ENCODE assay signal across 31 mouse cellular contexts in the genomic region with DNA sequence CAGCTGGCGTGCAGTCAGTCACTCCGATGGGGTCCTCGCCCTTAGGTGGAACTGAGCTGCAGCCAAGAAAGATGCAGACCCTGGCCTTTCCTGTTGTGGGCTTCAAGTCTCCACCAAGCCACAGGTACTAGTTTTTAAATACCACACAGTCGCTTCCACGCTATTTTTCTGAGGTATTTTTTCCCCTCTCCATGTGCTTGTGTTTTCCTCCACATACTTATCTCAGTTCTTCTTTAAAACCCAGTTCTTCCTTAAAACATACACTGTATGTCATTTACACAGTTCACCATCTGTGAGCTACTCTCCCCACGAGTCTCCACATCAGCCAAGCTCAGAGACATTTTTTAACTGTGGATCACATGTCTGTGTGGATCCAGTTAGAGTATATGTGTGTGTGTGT.
"Had no signal": no experiment of that assay in that cellular context is flagged by ENCODE, and none has a peak within 500 bp of the region (broad histone marks: within the 10 kb centered on the region; RNA-seq: fewer than 3 reads in every experiment).

No protein-coding gene starts in this region.

- H3K27ac ChIP-seq: left cerebral cortex, adult 2 months; limb, embryonic 10.5 days; limb, embryonic 12.5 days; limb, embryonic 13.5 days; limb, embryonic 15.5 days; liver, embryonic 12.5 days; liver, embryonic 13.5 days; liver, embryonic 14.5 days; liver, embryonic 15.5 days; lung, embryonic 15.5 days; macrophage; midbrain, embryonic 10.5 days; midbrain, embryonic 12.5 days; midbrain, embryonic 13.5 days; midbrain, embryonic 15.5 days; neural tube, embryonic 12.5 days had no signal

- ATAC-seq: liver, embryonic 12.5 days; liver, postnatal 0 days; lung, postnatal 0 days; midbrain, embryonic 13.5 days; midbrain, embryonic 15.5 days had no signal

- H3K9ac ChIP-seq: limb, embryonic 12.5 days; limb, embryonic 13.5 days; limb, embryonic 15.5 days; liver, embryonic 12.5 days; liver, embryonic 13.5 days; liver, embryonic 14.5 days; liver, embryonic 15.5 days; liver, postnatal 0 days; lung, embryonic 14.5 days; lung, embryonic 15.5 days; midbrain, embryonic 12.5 days; midbrain, embryonic 13.5 days; midbrain, embryonic 15.5 days; neural tube, embryonic 12.5 days had no signal

- H3K4me2 ChIP-seq: limb, embryonic 12.5 days; limb, embryonic 13.5 days; limb, embryonic 15.5 days; liver, embryonic 11.5 days; liver, embryonic 12.5 days; liver, embryonic 13.5 days; liver, embryonic 15.5 days; lung, embryonic 14.5 days; lung, embryonic 15.5 days; midbrain, embryonic 12.5 days; midbrain, embryonic 13.5 days; midbrain, embryonic 15.5 days; neural tube, embryonic 12.5 days had no signal

- H3K27me3 ChIP-seq: limb, embryonic 12.5 days; limb, embryonic 13.5 days; limb, embryonic 15.5 days; liver, embryonic 12.5 days; liver, embryonic 15.5 days; lung, embryonic 15.5 days; midbrain, embryonic 12.5 days; midbrain, embryonic 13.5 days; midbrain, embryonic 15.5 days; neural tube, embryonic 12.5 days had no signal

- H3K4me3 ChIP-seq: left cerebral cortex, adult 2 months; limb, embryonic 10.5 days; limb, embryonic 12.5 days; limb, embryonic 13.5 days; limb, embryonic 15.5 days; liver, embryonic 12.5 days; liver, embryonic 13.5 days; liver, embryonic 15.5 days; lung, embryonic 15.5 days; megakaryocyte, embryonic 14.5 days; midbrain, embryonic 10.5 days; midbrain, embryonic 12.5 days; midbrain, embryonic 13.5 days; midbrain, embryonic 15.5 days; myocyte; neural tube, embryonic 12.5 days had no signal

- H3K9me3 ChIP-seq: limb, embryonic 10.5 days; limb, embryonic 12.5 days; limb, embryonic 13.5 days; limb, embryonic 15.5 days; liver, embryonic 12.5 days; liver, embryonic 13.5 days; liver, embryonic 15.5 days; lung, embryonic 15.5 days; midbrain, embryonic 10.5 days; midbrain, embryonic 12.5 days; midbrain, embryonic 13.5 days; midbrain, embryonic 15.5 days; neural tube, embryonic 12.5 days had no signal

- DNase-seq: left cerebral cortex, postnatal 4 days; liver; liver, embryonic 13.5 days; liver, postnatal 0 days; lung, adult 18-20 months; lung, adult 2 months; lung, embryonic 14.5 days; lung, postnatal 10 days; lung, postnatal 14 days; lung, postnatal 36 days; lung, postnatal 4 days; midbrain, embryonic 14.5 days had no signal
